9 mouse cellular contexts compared by ENCODE assay signal in the genomic region with DNA sequence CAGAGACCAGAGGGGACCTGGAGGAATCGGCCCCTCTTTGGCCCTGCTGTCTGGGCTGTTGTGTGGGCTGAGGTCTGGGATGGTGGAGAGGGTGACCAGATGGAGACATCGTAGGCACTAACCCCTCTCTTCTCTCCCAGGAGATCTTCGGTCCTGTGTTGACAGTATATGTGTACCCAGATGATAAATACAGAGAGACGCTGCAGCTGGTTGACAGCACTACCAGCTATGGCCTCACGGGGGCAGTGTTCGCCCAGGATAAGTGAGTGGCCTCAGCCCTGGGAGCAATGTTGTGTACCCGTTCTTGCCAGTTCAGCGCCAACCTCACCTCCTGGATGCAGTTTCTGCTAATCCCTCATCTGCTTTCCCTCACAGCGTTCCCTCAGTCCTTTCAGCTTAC. TPM values are rescaled to one million over a fixed set of nuclear protein-coding genes. Genes with fewer than 3 reads are reported as not detected.
DNase-seq lines count a peak whose midpoint lies in the region; ATAC-seq and TF ChIP-seq lines count a peak whose summit lies in the region.
"Had no signal": no experiment of that assay in that cellular context is flagged by ENCODE, and none has a peak within 500 bp of the region (broad histone marks: within the 10 kb centered on the region; RNA-seq: fewer than 3 reads in every experiment).

No protein-coding gene starts in this region.

- TF ChIP-seq EP300 in ES-Bruce4 (IDR thresholded peaks at IDR 0.05; ENCODE audit: insufficient read depth, low read depth, low read length) = no peak

- 19% methylated on average over 9 of the region's 9 CpGs for WGBS in bone marrow, adult 2 months
- 18% methylated on average over 9 of the region's 9 CpGs for WGBS in embryonic facial prominence, embryonic 13.5 days
- WGBS in heart, embryonic 14.5 days = 15% methylated on average over 9 of the region's 9 CpGs

- peak; percentile 63 for DNase-seq in layer of hippocampus, adult 9-10 months (ENCODE audit: low spot score)
- DNase-seq in lung, postnatal 4 days = peak; percentile 72 to 81
- peak; percentile 83 for DNase-seq in right cerebral cortex, postnatal 14 days
- peak; percentile 78 for DNase-seq in urinary bladder, postnatal 25 days (ENCODE audit: low spot score)

- peak; percentile 98 for TF ChIP-seq CTCF in ES-Bruce4 (IDR thresholded peaks at IDR 0.05; ENCODE audit: low read depth, low read length)
- peak; percentile 96 for TF ChIP-seq CTCF in bone marrow, adult 2 months (IDR thresholded peaks at IDR 0.05; ENCODE audit: control insufficient read depth, insufficient read depth, low read length)

- no peaks in the 10 kb centered on the region for H3K4me1 ChIP-seq in ES-Bruce4 (ENCODE audit: control insufficient read depth, insufficient read depth, low read length)
- peaks cover 1% of the 10 kb centered on the region for H3K4me1 ChIP-seq in bone marrow, adult 2 months (ENCODE audit: control insufficient read depth, insufficient read depth, low read length)
- H3K4me1 ChIP-seq in embryonic facial prominence, embryonic 13.5 days = peaks cover 18% of the 10 kb centered on the region
- peaks cover 3 to 8% of the 10 kb centered on the region in 2 experiments for H3K4me1 ChIP-seq in heart, embryonic 14.5 days (ENCODE audit: control insufficient read depth in 2 of 2, insufficient read depth in 2 of 2, low read length in 2 of 2)

- no peaks in the 10 kb centered on the region for H3K9me3 ChIP-seq in ES-Bruce4 (replicated peaks; ENCODE audit: control insufficient read depth, insufficient read depth, low read length, poor library complexity, severe bottlenecking)
- no peaks in the 10 kb centered on the region for H3K9me3 ChIP-seq in embryonic facial prominence, embryonic 13.5 days
- H3K9me3 ChIP-seq in heart, embryonic 14.5 days (ENCODE audit: control insufficient read depth, low read length) = no peaks in the 10 kb centered on the region

- no peak overlapping the region for H3K4me2 ChIP-seq in embryonic facial prominence, embryonic 13.5 days
- no peak overlapping the region for H3K4me2 ChIP-seq in heart, embryonic 14.5 days (ENCODE audit: low read length)

- H3K27ac ChIP-seq in ES-Bruce4 (ENCODE audit: insufficient read depth, low read length) = no peak overlapping the region
- H3K27ac ChIP-seq in bone marrow, adult 2 months (ENCODE audit: control insufficient read depth, insufficient read depth, low read depth, low read length, poor library complexity) = no peak overlapping the region
- no peak overlapping the region for H3K27ac ChIP-seq in embryonic facial prominence, embryonic 13.5 days
- no peak overlapping the region for H3K27ac ChIP-seq in heart, embryonic 14.5 days (replicated peaks in 1 of 2; ENCODE audit: control insufficient read depth in 1 of 2, insufficient read depth in 1 of 2, low read depth in 2 of 2, low read length in 2 of 2)

- no peak for TF ChIP-seq POLR2A in ES-Bruce4 (IDR thresholded peaks at IDR 0.05; ENCODE audit: insufficient read depth, low read length)
- TF ChIP-seq POLR2A in bone marrow, adult 2 months (IDR thresholded peaks at IDR 0.05; ENCODE audit: borderline replicate concordance, control insufficient read depth, low read depth, low read length) = no peak

- no peak overlapping the region for H3K4me3 ChIP-seq in ES-Bruce4 (ENCODE audit: low read depth, low read length)
- no peak overlapping the region for H3K4me3 ChIP-seq in bone marrow, adult 2 months (replicated peaks; ENCODE audit: control insufficient read depth, low read depth, low read length)
- H3K4me3 ChIP-seq in embryonic facial prominence, embryonic 13.5 days = no peak overlapping the region
- H3K4me3 ChIP-seq in heart, embryonic 14.5 days (ENCODE audit: control insufficient read depth in 1 of 2, insufficient read depth in 1 of 2, low read depth in 1 of 2, low read length in 2 of 2) = no peak overlapping the region

- H3K27me3 ChIP-seq in ES-Bruce4 (ENCODE audit: control insufficient read depth, insufficient read depth, low read length, poor library complexity, severe bottlenecking) = no peaks in the 10 kb centered on the region
- H3K27me3 ChIP-seq in embryonic facial prominence, embryonic 13.5 days = peaks cover 28% of the 10 kb centered on the region
- H3K27me3 ChIP-seq in heart, embryonic 14.5 days (ENCODE audit: control insufficient read depth, insufficient read depth, low read length) = peaks cover 20% of the 10 kb centered on the region

- H3K36me3 ChIP-seq in ES-Bruce4 (ENCODE audit: control insufficient read depth, insufficient read depth, low read length, poor library complexity, severe bottlenecking) = peaks cover 5% of the 10 kb centered on the region; the same call in 1 of the 2 replicates
- H3K36me3 ChIP-seq in embryonic facial prominence, embryonic 13.5 days = peaks cover 34% of the 10 kb centered on the region
- peaks cover 8% of the 10 kb centered on the region for H3K36me3 ChIP-seq in heart, embryonic 14.5 days (ENCODE audit: control insufficient read depth, insufficient read depth, low read length)

- no peak overlapping the region for H3K9ac ChIP-seq in ES-Bruce4 (ENCODE audit: low read depth, poor library complexity, severe bottlenecking)
- 0 out of 2 replicates have a peak overlapping the region, but pooled peaks have one; percentile 12 for H3K9ac ChIP-seq in embryonic facial prominence, embryonic 13.5 days
- H3K9ac ChIP-seq in heart, embryonic 14.5 days (ENCODE audit: low read length) = no peak overlapping the region

- no peak for ATAC-seq in embryonic facial prominence, embryonic 13.5 days (ENCODE audit: insufficient number of reproducible peaks, insufficient read depth, low FRiP score, low TSS enrichment, low read depth)
- ATAC-seq in heart, embryonic 14.5 days (ENCODE audit: insufficient number of reproducible peaks, insufficient read depth, low FRiP score, low read depth) = peak; percentile 13; the same call in 1 of the 2 replicates

RNA-seq across cellular contexts. Expression of gene Tas1r2, which starts 9.4 kb away (rescaled TPM):
- polyA plus RNA-seq in ES-Bruce4 (2011; ENCODE audit: insufficient read depth, insufficient read length, low read depth, missing spikeins) = not detected in 2 replicates
- polyA plus RNA-seq in bone marrow, adult 2 months (2011; ENCODE audit: insufficient read depth, insufficient read length, low replicate concordance, missing spikeins) = not detected in 2 replicates
- polyA plus RNA-seq in embryonic facial prominence, embryonic 13.5 days (2015; fragmentation: Nextera tagmentation; extraction: Ambion mirVana) = not detected in 2 replicates
- not detected in 2 replicates for polyA plus RNA-seq in heart, embryonic 14.5 days (2014; fragmentation: Nextera tagmentation; extraction: Ambion mirVana)
- polyA plus RNA-seq: heart, embryonic 16.5 days had no signal

RNA-seq across cellular contexts. Expression of gene Aldh4a1, which starts 21.3 kb away (rescaled TPM):
- 30.9 and 32.3 TPM in 2 replicates for polyA plus RNA-seq in ES-Bruce4 (2011; ENCODE audit: insufficient read depth, insufficient read length, low read depth, missing spikeins)
- 8.1 and 17.2 TPM in 2 replicates for polyA plus RNA-seq in bone marrow, adult 2 months (2011; ENCODE audit: insufficient read depth, insufficient read length, low replicate concordance, missing spikeins)
- polyA plus RNA-seq in embryonic facial prominence, embryonic 13.5 days (2015; fragmentation: Nextera tagmentation; extraction: Ambion mirVana) = 29.5 and 29.6 TPM in 2 replicates
- 13.0 and 13.4 TPM in 2 replicates for polyA plus RNA-seq in heart, embryonic 14.5 days (2014; fragmentation: Nextera tagmentation; extraction: Ambion mirVana)

RNA-seq across cellular contexts. Expression of gene Gm21969, which starts 41.0 kb away (rescaled TPM):
- polyA plus RNA-seq in ES-Bruce4 (2011; ENCODE audit: insufficient read depth, insufficient read length, low read depth, missing spikeins) = 0.21 TPM in 1 of 2 replicates, not detected in the other
- polyA plus RNA-seq in bone marrow, adult 2 months (2011; ENCODE audit: insufficient read depth, insufficient read length, low replicate concordance, missing spikeins) = not detected in 2 replicates
- polyA plus RNA-seq in embryonic facial prominence, embryonic 13.5 days (2015; fragmentation: Nextera tagmentation; extraction: Ambion mirVana) = not detected in 2 replicates
- polyA plus RNA-seq in heart, embryonic 14.5 days (2014; fragmentation: Nextera tagmentation; extraction: Ambion mirVana) = not detected in 2 replicates
- polyA plus RNA-seq: heart, embryonic 16.5 days had no signal
